Comparison of ENCODE assay signal across 11 mouse cellular contexts in genomic region chr4:103299342-103299741, GRCm38 (mm10). TPM values are rescaled to one million over a fixed set of nuclear protein-coding genes. Genes with fewer than 3 reads are reported as not detected.
DNase-seq lines count a peak whose midpoint lies in the region; ATAC-seq and TF ChIP-seq lines count a peak whose summit lies in the region.
"Had no signal": no experiment of that assay in that cellular context is flagged by ENCODE, and none has a peak within 500 bp of the region (broad histone marks: within the 10 kb centered on the region; RNA-seq: fewer than 3 reads in every experiment).

No protein-coding gene starts in this region.

- peak; percentile 50 for TF ChIP-seq CTCF in hindbrain, postnatal 0 days (IDR thresholded peaks at IDR 0.05; ENCODE audit: low read depth)

- H3K4me3 ChIP-seq in hindbrain, postnatal 0 days (ENCODE audit: low read length): no peak overlapping the region
- no peak overlapping the region for H3K4me3 ChIP-seq in hindbrain, embryonic 10.5 days

- no peaks in the 10 kb centered on the region for H3K36me3 ChIP-seq in hindbrain, postnatal 0 days (ENCODE audit: insufficient read depth, low read length)
- no peaks in the 10 kb centered on the region for H3K36me3 ChIP-seq in hindbrain, embryonic 10.5 days

- ATAC-seq in hindbrain, postnatal 0 days: no peak

- peak; percentile 71 for DNase-seq in hindbrain, postnatal 0 days (ENCODE audit: low spot score)
- DNase-seq in hindbrain, embryonic 10.5 days (ENCODE audit: low spot score): no peak
- DNase-seq in lung, postnatal 10 days: peak; percentile 24
- DNase-seq in lung, postnatal 25 days (ENCODE audit: low spot score): no peak
- peak; percentile 23 to 49 for DNase-seq in layer of hippocampus, postnatal 10 days (ENCODE audit: low spot score in 2 of 2)
- peak; percentile 21 for DNase-seq in right cerebral cortex, postnatal 14 days
- no peak for DNase-seq in urinary bladder, postnatal 36 days (ENCODE audit: low spot score in 2 of 2)

- no peak overlapping the region for H3K27ac ChIP-seq in hindbrain, postnatal 0 days
- H3K27ac ChIP-seq in hindbrain, embryonic 10.5 days: no peak overlapping the region

- H3K4me2 ChIP-seq in hindbrain, postnatal 0 days (ENCODE audit: low read depth, low read length): 0 out of 2 replicates have a peak overlapping the region, but pooled peaks have one; percentile 18
- H3K4me2 ChIP-seq: liver, embryonic 11.5 days had no signal

- 63% methylated on average over 10 of the region's 10 CpGs for WGBS in hindbrain, postnatal 0 days
- 81% methylated on average over 10 of the region's 10 CpGs for WGBS in hindbrain, embryonic 10.5 days

- no peaks in the 10 kb centered on the region for H3K9me3 ChIP-seq in hindbrain, postnatal 0 days (ENCODE audit: low read length)
- H3K9me3 ChIP-seq in hindbrain, embryonic 10.5 days: no peaks in the 10 kb centered on the region

- H3K4me1 ChIP-seq in hindbrain, postnatal 0 days (ENCODE audit: insufficient read depth, low read length): no peaks in the 10 kb centered on the region
- no peaks in the 10 kb centered on the region for H3K4me1 ChIP-seq in hindbrain, embryonic 10.5 days (replicated peaks)

- H3K27me3 ChIP-seq in hindbrain, postnatal 0 days (ENCODE audit: insufficient read depth, low read length): no peaks in the 10 kb centered on the region
- no peaks in the 10 kb centered on the region; the same call in 1 of the 2 replicates for H3K27me3 ChIP-seq in hindbrain, embryonic 10.5 days (ENCODE audit: insufficient read depth, poor library complexity, severe bottlenecking)

- H3K9ac ChIP-seq in hindbrain, postnatal 0 days (replicated peaks; ENCODE audit: low read length): no peak overlapping the region

RNA-seq across cellular contexts. Expression of gene 4921539E11Rik, which starts 8.7 kb away (rescaled TPM):
- total RNA-seq in hindbrain, postnatal 0 days (2014; rRNA removed): not detected in 2 replicates
- not detected in 2 replicates for polyA plus RNA-seq in hindbrain, postnatal 0 days (2015; fragmentation: Nextera tagmentation; extraction: Ambion mirVana)
- polyA plus RNA-seq in hindbrain, embryonic 10.5 days (2016; fragmentation: Nextera tagmentation; extraction: Ambion mirVana): not detected in 2 replicates
- not detected for total RNA-seq in layer of hippocampus, postnatal 10 days (2021)
- total RNA-seq: adrenal gland, postnatal 4 days; common myeloid progenitor, adult 5-6 weeks had no signal
- polyA plus RNA-seq: liver, embryonic 11.5 days; spleen, adult 2 months had no signal

RNA-seq across cellular contexts. Expression of gene Oma1, which starts 14.3 kb away (rescaled TPM):
- total RNA-seq in hindbrain, postnatal 0 days (2014; rRNA removed): 4.1 and 5.6 TPM in 2 replicates
- 9.3 and 9.9 TPM in 2 replicates for polyA plus RNA-seq in hindbrain, postnatal 0 days (2015; fragmentation: Nextera tagmentation; extraction: Ambion mirVana)
- 14.0 and 16.8 TPM in 2 replicates for polyA plus RNA-seq in hindbrain, embryonic 10.5 days (2016; fragmentation: Nextera tagmentation; extraction: Ambion mirVana)
- 1 to 10 TPM; 6.9 to 9.2 TPM for total RNA-seq in layer of hippocampus, postnatal 10 days (2021)

Comparison
In these comparisons a context has a peak if more than half of its experiments do, and no peak if none do; other contexts are left out.
1. DNase-seq: peak in hindbrain, postnatal 0 days (single experiment), lung, postnatal 10 days (single experiment), layer of hippocampus, postnatal 10 days (2 of 2) and right cerebral cortex, postnatal 14 days (single experiment); none in hindbrain, embryonic 10.5 days (single experiment), lung, postnatal 25 days (single experiment) and urinary bladder, postnatal 36 days (0 of 2).